Mouse (Mus musculus): ENCODE measurements at regions not wholly inside any gene's neighbourhood (a gene's known extent, or its start where the extent isn't known, plus 50 kb on each side); places are given as distances from the start of the nearest gene placed in this dataset.

DNA sequence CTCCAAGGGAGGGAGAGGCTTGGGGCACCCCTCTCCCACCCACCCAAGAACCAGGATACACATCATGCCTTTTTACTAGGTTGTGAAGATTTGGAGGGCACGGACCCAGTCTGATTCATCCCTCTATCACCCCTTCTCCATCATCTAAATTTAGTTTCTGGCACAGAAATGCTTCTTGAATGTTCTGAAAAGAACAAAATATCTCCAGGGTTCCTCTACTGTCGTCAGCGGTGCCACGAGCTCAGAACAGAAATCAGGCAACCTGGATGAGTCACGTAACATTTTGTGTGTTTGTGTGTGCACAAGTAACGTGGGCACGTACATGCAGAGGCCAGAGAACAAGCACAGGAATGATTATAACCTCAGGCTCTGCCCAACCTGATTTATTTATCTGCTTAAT lies 99.1 kb upstream of the Mkln1 start:
- Histone ChIP-seq H3K4me3 (no peak overlapping the region), H3K9ac (no peak overlapping the region), H3K4me2 (no peak overlapping the region), H3K4me1 (no peaks in the 10 kb centered on the region), H3K27me3 (no peaks in the 10 kb centered on the region), H3K27ac (no peak overlapping the region), H3K9me3 (no peaks in the 10 kb centered on the region), H3K36me3 (no peaks in the 10 kb centered on the region)
- no peak for ATAC-seq (ENCODE audit: insufficient number of reproducible peaks, insufficient read depth, low FRiP score, low TSS enrichment, low read depth)
- WGBS = 90% methylated on average over 7 of the region's 7 CpGs

GRCm38 (mm10) chr6:31305736-31306135 lies 92.8 kb upstream of the Mkln1 start:
- Histone ChIP-seq H3K9ac (no peak overlapping the region), H3K4me3 (no peak overlapping the region), H3K27me3 (no peaks in the 10 kb centered on the region), H3K9me3 (no peaks in the 10 kb centered on the region), H3K36me3 (no peaks in the 10 kb centered on the region), H3K4me1 (no peaks in the 10 kb centered on the region), H3K27ac (no peak overlapping the region), H3K4me2 (no peak overlapping the region)
- no peak for ATAC-seq (ENCODE audit: insufficient number of reproducible peaks, insufficient read depth, low FRiP score, low TSS enrichment, low read depth)
- WGBS = 58% methylated on average over 5 of the region's 5 CpGs

- peaks cover 1% of the 10 kb centered on the region; the same call in 1 of the 2 replicates for H3K9me3 ChIP-seq
- H3K4me3 ChIP-seq = no peak overlapping the region
- WGBS = 64% methylated on average over 5 of the region's 5 CpGs
- H3K27me3 ChIP-seq = no peaks in the 10 kb centered on the region
- no peak overlapping the region for H3K27ac ChIP-seq
- H3K4me2 ChIP-seq = no peak overlapping the region
- H3K36me3 ChIP-seq = no peaks in the 10 kb centered on the region
- no peak for ATAC-seq (ENCODE audit: insufficient number of reproducible peaks, insufficient read depth, low FRiP score, low TSS enrichment, low read depth)
- no peak overlapping the region for H3K9ac ChIP-seq
- no peaks in the 10 kb centered on the region for H3K4me1 ChIP-seq
Observed at GRCm38 (mm10) chr6:31307047-31307633, 91.4 kb upstream of the Mkln1 start.

GRCm38 (mm10) chr6:31307899-31308298 lies 90.6 kb upstream of the Mkln1 start:
- Histone ChIP-seq H3K4me1 (no peaks in the 10 kb centered on the region), H3K27me3 (no peaks in the 10 kb centered on the region), H3K36me3 (no peaks in the 10 kb centered on the region), H3K9me3 (peaks cover 2% of the 10 kb centered on the region; the same call in 1 of the 2 replicates), H3K4me2 (no peak overlapping the region), H3K4me3 (no peak overlapping the region), H3K27ac (no peak overlapping the region), H3K9ac (no peak overlapping the region)
- no peak for ATAC-seq (ENCODE audit: insufficient number of reproducible peaks, insufficient read depth, low FRiP score, low TSS enrichment, low read depth)
- WGBS = 22% methylated on average over 4 of the region's 4 CpGs

- H3K4me1 ChIP-seq = no peaks in the 10 kb centered on the region
- H3K4me2 ChIP-seq = no peak overlapping the region
- H3K4me3 ChIP-seq = no peak overlapping the region
- no peaks in the 10 kb centered on the region for H3K36me3 ChIP-seq
- H3K9ac ChIP-seq = no peak overlapping the region
- ATAC-seq (ENCODE audit: insufficient number of reproducible peaks, insufficient read depth, low FRiP score, low TSS enrichment, low read depth) = no peak
- H3K9me3 ChIP-seq = peaks cover 2% of the 10 kb centered on the region; the same call in 1 of the 2 replicates
- H3K27ac ChIP-seq = no peak overlapping the region
- no peaks in the 10 kb centered on the region for H3K27me3 ChIP-seq
- WGBS = 83% methylated on average over 5 of the region's 5 CpGs
Observed at GRCm38 (mm10) chr6:31310660-31311059, 87.9 kb upstream of the Mkln1 start.

GRCm38 (mm10) chr6:31313869-31314470 lies 84.6 kb upstream of the Mkln1 start:
- Histone ChIP-seq H3K9ac (no peak overlapping the region), H3K27me3 (no peaks in the 10 kb centered on the region), H3K27ac (no peak overlapping the region), H3K9me3 (peaks cover 2% of the 10 kb centered on the region; the same call in 1 of the 2 replicates), H3K36me3 (no peaks in the 10 kb centered on the region), H3K4me1 (peaks cover 17% of the 10 kb centered on the region), H3K4me2 (no peak overlapping the region), H3K4me3 (no peak overlapping the region)
- 46% methylated on average over 5 of the region's 5 CpGs for WGBS
- no peak for ATAC-seq (ENCODE audit: insufficient number of reproducible peaks, insufficient read depth, low FRiP score, low TSS enrichment, low read depth)

GRCm38 (mm10) chr6:31317741-31318225 lies 80.8 kb upstream of the Mkln1 start:
- peaks cover 17% of the 10 kb centered on the region for H3K4me1 ChIP-seq
- 3% methylated on average over 12 of the region's 12 CpGs for WGBS
- peak overlapping the region; percentile 26 for H3K4me3 ChIP-seq
- peak overlapping the region; percentile 51 for H3K4me2 ChIP-seq
- H3K9me3 ChIP-seq = no peaks in the 10 kb centered on the region
- peak overlapping the region; percentile 16; the same call in 1 of the 2 replicates for H3K27ac ChIP-seq
- H3K9ac ChIP-seq = 0 out of 2 replicates have a peak overlapping the region, but pooled peaks have one; percentile 1
- H3K36me3 ChIP-seq = no peaks in the 10 kb centered on the region
- H3K27me3 ChIP-seq = no peaks in the 10 kb centered on the region
- no peak for ATAC-seq (ENCODE audit: insufficient number of reproducible peaks, insufficient read depth, low FRiP score, low TSS enrichment, low read depth)

GRCm38 (mm10) chr6:31318506-31318905 lies 80.0 kb upstream of the Mkln1 start:
- H3K4me2 ChIP-seq = peak overlapping the region; percentile 51
- H3K36me3 ChIP-seq = no peaks in the 10 kb centered on the region
- no peaks in the 10 kb centered on the region for H3K9me3 ChIP-seq
- H3K27ac ChIP-seq = no peak overlapping the region
- H3K4me1 ChIP-seq = peaks cover 17% of the 10 kb centered on the region
- H3K9ac ChIP-seq = no peak overlapping the region
- peak overlapping the region; percentile 26; the same call in 1 of the 2 replicates for H3K4me3 ChIP-seq
- no peaks in the 10 kb centered on the region for H3K27me3 ChIP-seq
- 6% methylated on average over 11 of the region's 11 CpGs for WGBS
- ATAC-seq (ENCODE audit: insufficient number of reproducible peaks, insufficient read depth, low FRiP score, low TSS enrichment, low read depth) = no peak

DNA sequence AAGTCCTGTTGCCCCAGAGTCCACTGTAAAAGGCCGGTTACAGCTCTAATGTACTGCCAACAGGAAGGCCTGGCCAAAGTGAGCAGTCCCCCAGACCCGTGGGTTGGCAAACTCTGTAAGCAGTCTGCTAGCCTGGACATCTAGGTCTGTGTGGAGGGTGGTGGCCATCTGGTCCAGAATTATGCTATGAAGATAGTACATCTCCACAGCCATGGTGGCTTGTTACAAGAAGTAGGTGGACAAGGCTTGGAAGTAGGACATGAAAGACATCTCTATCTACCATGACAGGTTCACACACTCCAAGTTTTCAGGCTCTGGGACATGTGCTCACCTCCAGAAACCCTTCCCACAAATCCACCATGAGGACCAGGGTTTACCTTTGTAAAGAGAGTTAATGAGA lies 79.1 kb upstream of the Mkln1 start:
- no peak overlapping the region for H3K27ac ChIP-seq
- H3K9me3 ChIP-seq = no peaks in the 10 kb centered on the region
- H3K36me3 ChIP-seq = no peaks in the 10 kb centered on the region
- H3K9ac ChIP-seq = no peak overlapping the region
- H3K4me3 ChIP-seq = no peak overlapping the region
- H3K27me3 ChIP-seq = no peaks in the 10 kb centered on the region
- WGBS = 73% methylated on average over 2 of the region's 2 CpGs
- peaks cover 20% of the 10 kb centered on the region for H3K4me1 ChIP-seq
- H3K4me2 ChIP-seq = no peak overlapping the region
- no peak for ATAC-seq (ENCODE audit: insufficient number of reproducible peaks, insufficient read depth, low FRiP score, low TSS enrichment, low read depth)

- no peak for ATAC-seq (ENCODE audit: insufficient number of reproducible peaks, insufficient read depth, low FRiP score, low TSS enrichment, low read depth)
- Histone ChIP-seq H3K4me2 (no peak overlapping the region), H3K4me1 (peaks cover 20% of the 10 kb centered on the region), H3K36me3 (no peaks in the 10 kb centered on the region), H3K9ac (no peak overlapping the region), H3K9me3 (no peaks in the 10 kb centered on the region), H3K4me3 (no peak overlapping the region), H3K27me3 (no peaks in the 10 kb centered on the region), H3K27ac (no peak overlapping the region)
- 76% methylated on average over 3 of the region's 3 CpGs for WGBS
Observed at GRCm38 (mm10) chr6:31320141-31320830, 78.2 kb upstream of the Mkln1 start.

DNA sequence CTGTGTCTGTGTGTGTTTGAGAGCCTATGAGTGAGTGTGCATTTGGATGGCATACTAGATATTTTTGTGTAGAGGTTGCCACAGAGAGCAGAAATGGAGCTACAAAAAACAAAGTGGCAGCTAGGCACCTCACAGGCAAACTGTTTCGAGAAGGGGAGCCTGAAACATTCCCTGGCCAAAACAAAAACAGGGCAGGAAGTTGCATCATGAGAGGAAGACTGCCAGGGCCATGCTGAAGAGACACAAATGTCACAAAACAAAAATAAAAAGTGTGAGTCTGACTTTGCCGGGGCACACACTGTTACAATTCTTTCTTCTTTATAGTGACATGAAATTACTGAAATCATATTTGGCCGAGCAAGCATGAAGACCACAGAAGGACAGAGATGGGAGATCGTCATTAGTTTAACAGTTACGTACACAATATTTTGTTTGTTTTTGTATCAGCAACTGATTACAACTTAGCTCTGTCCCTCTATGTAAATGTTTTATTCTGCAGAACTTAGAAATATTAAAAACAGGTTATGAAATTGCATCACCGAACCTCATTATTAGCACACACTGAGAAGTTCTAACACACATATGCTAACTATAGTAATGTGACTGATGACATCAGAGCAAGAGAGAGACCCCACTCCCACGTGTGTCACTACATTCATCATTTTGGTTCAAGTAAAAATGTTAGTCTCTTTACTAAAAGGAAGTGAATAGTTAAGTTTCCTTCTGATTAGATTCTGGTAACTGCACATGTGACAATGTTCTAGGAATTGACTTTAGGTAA lies 77.3 kb upstream of the Mkln1 start:
- no peak overlapping the region for H3K4me3 ChIP-seq
- no peak for ATAC-seq (ENCODE audit: insufficient number of reproducible peaks, insufficient read depth, low FRiP score, low TSS enrichment, low read depth)
- no peaks in the 10 kb centered on the region for H3K36me3 ChIP-seq
- no peaks in the 10 kb centered on the region for H3K9me3 ChIP-seq
- no peaks in the 10 kb centered on the region for H3K27me3 ChIP-seq
- peaks cover 20% of the 10 kb centered on the region for H3K4me1 ChIP-seq
- no peak overlapping the region for H3K4me2 ChIP-seq
- H3K9ac ChIP-seq = no peak overlapping the region
- H3K27ac ChIP-seq = no peak overlapping the region
- WGBS = 75% methylated on average over 7 of the region's 7 CpGs
